Mouse (Mus musculus) right cerebral cortex, postnatal 4 days (tissue): ENCODE data around the gene Stfa2.
"Not testable (repeated sequence)": the region's sequence is repeated elsewhere in the genome, so short reads cannot be mapped to it uniquely, and the experiment has no call there.

Source experiments
- DNase-seq: peaks from one replicate; pipeline ENCODE4 v3.0.0-alpha.2; 2022

The Stfa2 gene

DNA sequence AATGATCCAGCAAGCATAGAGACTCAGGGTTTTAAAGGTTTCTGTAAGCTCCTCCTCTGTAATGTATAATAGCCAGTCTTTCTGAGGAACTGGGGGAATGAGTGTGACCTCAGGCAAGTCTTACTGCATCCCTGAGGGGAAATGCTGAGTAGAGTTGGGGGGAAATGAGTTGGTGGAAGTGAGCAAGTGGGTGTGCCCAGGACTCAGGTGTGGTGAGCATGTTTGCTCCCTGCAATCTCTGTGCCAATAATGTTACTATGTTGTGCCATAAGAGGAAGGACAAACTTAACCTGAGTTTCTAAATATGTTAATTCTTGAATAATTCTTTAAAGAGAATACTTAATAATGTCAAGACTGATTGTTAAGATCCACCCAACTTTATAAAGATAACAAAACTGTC lies at the start of gene Stfa2:
Gene Stfa2, minus strand, starts transcription at position 101 of the 400 bp plus-strand sequence.
- DNase-seq, result no peak

DNA sequence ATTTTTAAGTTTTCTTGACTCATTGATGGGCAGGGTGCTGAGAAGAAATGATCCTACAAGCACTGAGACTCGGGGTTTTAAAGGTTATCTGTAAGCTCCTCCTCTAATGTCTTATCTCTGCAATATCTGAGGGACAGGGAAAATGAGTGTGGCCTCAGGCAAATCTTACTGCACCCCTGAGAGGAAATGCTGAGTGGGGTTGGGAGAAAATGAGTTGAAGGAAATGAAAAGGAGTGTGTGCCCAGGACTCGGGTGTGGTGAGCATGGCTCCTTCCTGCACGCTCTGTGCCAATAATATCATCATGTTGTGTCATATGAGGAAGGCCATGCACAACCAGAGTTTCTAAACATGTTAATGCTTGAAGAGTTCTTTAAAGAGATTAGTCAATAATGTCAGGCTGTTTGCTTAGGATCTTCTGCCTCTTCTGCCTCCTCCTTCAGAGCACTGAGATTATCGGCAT lies 47.1 kb upstream of the Stfa2 start, which contains the start of gene Stfa3:
Gene Stfa3, minus strand, starts transcription at position 51 of the 461 bp plus-strand sequence.
- no peak for DNase-seq

GRCm38 (mm10) chr16:36420979-36421378 lies 12.7 kb upstream of the Stfa2 start:
- not testable (repeated sequence) for DNase-seq

GRCm38 (mm10) chr16:36389060-36389459 lies 19.2 kb downstream of the Stfa2 start:
- DNase-seq, result no peak

DNA sequence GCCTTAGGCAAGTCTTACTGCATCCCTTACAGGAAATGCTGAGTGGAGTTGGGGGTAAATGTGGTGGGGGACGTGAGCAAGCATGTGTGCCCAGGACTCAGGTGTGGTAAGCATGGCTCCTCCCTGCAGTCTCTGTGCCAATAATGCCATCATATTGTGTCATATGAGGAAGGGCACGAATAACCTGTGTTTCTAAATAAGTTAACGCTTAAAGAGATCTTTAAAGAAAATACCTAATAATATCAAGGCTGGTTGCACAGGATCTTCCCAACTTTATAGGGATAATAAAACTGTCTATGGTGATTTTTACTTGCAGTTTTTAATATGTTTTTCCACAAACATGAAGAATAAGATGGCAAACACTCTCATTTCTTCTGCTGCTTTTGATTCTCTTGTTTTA lies 40.6 kb downstream of the Stfa2 start, which contains the start of gene BC100530:
Gene BC100530, minus strand, starts transcription at position 101 of the 400 bp plus-strand sequence.
- DNase-seq, result not testable (repeated sequence)
